Mouse (Mus musculus) kidney, postnatal 10 days (tissue): ENCODE measurements around the gene Atp1a1.

Experiments used
- DNase-seq: peaks from one replicate; pipeline ENCODE4 v3.0.0; 2021; ENCODE audit warnings: mixed read lengths

Atp1a1 gene

GRCm38 (mm10) chr3:101552621-101553620, 51.6 kb downstream of the Atp1a1 start:
- DNase-seq, result no peak

- peak; percentile 41 for DNase-seq
Measured at GRCm38 (mm10) chr3:101551457-101552230, 52.8 kb downstream of the Atp1a1 start.

GRCm38 (mm10) chr3:101549749-101550148, 54.7 kb downstream of the Atp1a1 start:
- DNase-seq, result no peak

GRCm38 (mm10) chr3:101544116-101544515, 60.4 kb downstream of the Atp1a1 start:
- DNase-seq, result peak; percentile 48

GRCm38 (mm10) chr3:101541571-101541970, 62.9 kb downstream of the Atp1a1 start:
- DNase-seq, result no peak

- DNase-seq, result no peak
Measured at GRCm38 (mm10) chr3:101540568-101540967, 63.9 kb downstream of the Atp1a1 start.

- DNase-seq, result no peak
Measured at GRCm38 (mm10) chr3:101536322-101536721, 68.2 kb downstream of the Atp1a1 start.

- no peak for DNase-seq
Measured at GRCm38 (mm10) chr3:101534311-101534710, 70.2 kb downstream of the Atp1a1 start.

- DNase-seq, result no peak
Measured at GRCm38 (mm10) chr3:101533373-101533772, 71.1 kb downstream of the Atp1a1 start.

- DNase-seq, result no peak
Measured at GRCm38 (mm10) chr3:101530928-101531327, 73.6 kb downstream of the Atp1a1 start.

GRCm38 (mm10) chr3:101528900-101529594, 75.4 kb downstream of the Atp1a1 start:
- no peak for DNase-seq

GRCm38 (mm10) chr3:101528157-101528899, 76.2 kb downstream of the Atp1a1 start:
- DNase-seq, result no peak

- DNase-seq, result peak; percentile 68
Measured at GRCm38 (mm10) chr3:101526603-101527002, 77.9 kb downstream of the Atp1a1 start.
